Comparison of ENCODE assay signal across 8 mouse cellular contexts in genomic region chr2:91527147-91527486, GRCm38 (mm10). TPM values are rescaled to one million over a fixed set of nuclear protein-coding genes. Genes with fewer than 3 reads are reported as not detected.
DNase-seq lines count a peak whose midpoint lies in the region; ATAC-seq and TF ChIP-seq lines count a peak whose summit lies in the region.

No protein-coding gene starts in this region.

- peak overlapping the region; percentile 90 for H3K9ac ChIP-seq in heart, adult 2 months (ENCODE audit: low read depth, low read length)
- peak overlapping the region; percentile 87 for H3K9ac ChIP-seq in hindbrain, embryonic 15.5 days
- peak overlapping the region; percentile 99 for H3K9ac ChIP-seq in liver, postnatal 0 days (replicated peaks)

- WGBS in heart, adult 2 months: 0% methylated on average over 15 of the region's 15 CpGs
- WGBS in embryonic facial prominence, embryonic 10.5 days: under 1% methylated on average over 15 of the region's 15 CpGs
- 0% methylated on average over 14 of the region's 15 CpGs for WGBS in hindbrain, embryonic 15.5 days
- WGBS in liver, postnatal 0 days (ENCODE audit: insufficient replicate concordance): 0% methylated on average over 15 of the region's 15 CpGs

- peak overlapping the region; percentile 72 for H3K4me2 ChIP-seq in hindbrain, embryonic 15.5 days
- H3K4me2 ChIP-seq in liver, postnatal 0 days (ENCODE audit: low read depth, low read length): peak overlapping the region; percentile 70

- intact Hi-C loops in heart, adult 2 months (cut with DNase I): no loop called here

- TF ChIP-seq EP300 in heart, adult 2 months (IDR thresholded peaks at IDR 0.05; ENCODE audit: insufficient read depth, low read depth, low read length): no peak
- no peak for TF ChIP-seq EP300 in liver, postnatal 0 days (IDR thresholded peaks at IDR 0.05; ENCODE audit: low read depth)

- H3K9me3 ChIP-seq in embryonic facial prominence, embryonic 10.5 days: peaks cover 2% of the 10 kb centered on the region; the same call in 1 of the 2 replicates
- no peaks in the 10 kb centered on the region for H3K9me3 ChIP-seq in hindbrain, embryonic 15.5 days
- H3K9me3 ChIP-seq in liver, postnatal 0 days (ENCODE audit: low read length): no peaks in the 10 kb centered on the region

- no peaks in the 10 kb centered on the region for H3K27me3 ChIP-seq in heart, adult 2 months (ENCODE audit: control insufficient read depth, insufficient read depth, low read length)
- H3K27me3 ChIP-seq in testis, adult 2 months (ENCODE audit: control insufficient read depth, insufficient read depth, low read length): no peaks in the 10 kb centered on the region
- no peaks in the 10 kb centered on the region for H3K27me3 ChIP-seq in embryonic facial prominence, embryonic 10.5 days (replicated peaks; ENCODE audit: low read depth, poor library complexity, severe bottlenecking)
- H3K27me3 ChIP-seq in hindbrain, embryonic 15.5 days: no peaks in the 10 kb centered on the region
- no peaks in the 10 kb centered on the region for H3K27me3 ChIP-seq in liver, postnatal 0 days (ENCODE audit: insufficient read depth, low read length)

- H3K36me3 ChIP-seq in heart, adult 2 months (ENCODE audit: control insufficient read depth, insufficient read depth, low read length): no peaks in the 10 kb centered on the region
- no peaks in the 10 kb centered on the region; the same call in 1 of the 2 replicates for H3K36me3 ChIP-seq in testis, adult 2 months (ENCODE audit: control insufficient read depth, insufficient read depth, low read length)
- peaks cover 42% of the 10 kb centered on the region for H3K36me3 ChIP-seq in embryonic facial prominence, embryonic 10.5 days (replicated peaks)
- 0 out of 2 replicates have a peak, but pooled peaks cover 11% of the 10 kb centered on the region for H3K36me3 ChIP-seq in hindbrain, embryonic 15.5 days
- H3K36me3 ChIP-seq in liver, postnatal 0 days (replicated peaks; ENCODE audit: insufficient read depth, low read length): no peaks in the 10 kb centered on the region; the same call in 1 of the 2 replicates

- H3K79me2 ChIP-seq in heart, adult 2 months (replicated peaks; ENCODE audit: control insufficient read depth, insufficient read depth, low read length): peaks cover 6% of the 10 kb centered on the region

- no peak for DNase-seq in heart, adult 2 months
- no peak for DNase-seq in heart, adult 9 months (ENCODE audit: low spot score in 2 of 2)
- no peak for DNase-seq in testis, postnatal 10 days (ENCODE audit: low spot score)
- DNase-seq in embryonic facial prominence, embryonic 10.5 days (ENCODE audit: low spot score): no peak
- DNase-seq in liver, postnatal 0 days: no peak
- DNase-seq in B cell, adult 2 months: no peak

- ATAC-seq in hindbrain, embryonic 15.5 days (ENCODE audit: low FRiP score, low read depth): peak; percentile 69; the same call in 1 of the 2 replicates
- peak; percentile 55 for ATAC-seq in liver, postnatal 0 days

- peak overlapping the region; percentile 90 for H3K27ac ChIP-seq in heart, adult 2 months
- peak overlapping the region; percentile 82 for H3K27ac ChIP-seq in testis, adult 2 months (ENCODE audit: control insufficient read depth, insufficient read depth, low read depth, low read length)
- H3K27ac ChIP-seq in embryonic facial prominence, embryonic 10.5 days (replicated peaks): peak overlapping the region; percentile 100
- peak overlapping the region; percentile 86 for H3K27ac ChIP-seq in hindbrain, embryonic 15.5 days (replicated peaks)
- peak overlapping the region; percentile 91 for H3K27ac ChIP-seq in liver, postnatal 0 days (ENCODE audit: low read depth)

- peak overlapping the region; percentile 77 for H3K4me3 ChIP-seq in heart, adult 2 months
- peak overlapping the region; percentile 92 for H3K4me3 ChIP-seq in testis, adult 2 months (ENCODE audit: control insufficient read depth, low read depth, low read length)
- peak overlapping the region; percentile 92 for H3K4me3 ChIP-seq in embryonic facial prominence, embryonic 10.5 days
- H3K4me3 ChIP-seq in hindbrain, embryonic 15.5 days: peak overlapping the region; percentile 82
- peak overlapping the region; percentile 100 for H3K4me3 ChIP-seq in liver, postnatal 0 days (ENCODE audit: low read depth, low read length)

- H3K4me1 ChIP-seq in heart, adult 2 months (ENCODE audit: control insufficient read depth, insufficient read depth, low read length): peaks cover 2% of the 10 kb centered on the region; the same call in 1 of the 2 replicates
- H3K4me1 ChIP-seq in testis, adult 2 months (ENCODE audit: control insufficient read depth, insufficient read depth, low read length): no peaks in the 10 kb centered on the region; the same call in 1 of the 2 replicates
- peaks cover 5% of the 10 kb centered on the region for H3K4me1 ChIP-seq in embryonic facial prominence, embryonic 10.5 days
- H3K4me1 ChIP-seq in hindbrain, embryonic 15.5 days (replicated peaks): peaks cover 15% of the 10 kb centered on the region
- peaks cover 4% of the 10 kb centered on the region; the same call in 1 of the 2 replicates for H3K4me1 ChIP-seq in liver, postnatal 0 days (ENCODE audit: insufficient read depth)

- no peak for TF ChIP-seq CTCF in heart, adult 2 months (IDR thresholded peaks at IDR 0.05)
- no peak for TF ChIP-seq CTCF in testis, adult 2 months (IDR thresholded peaks at IDR 0.05; ENCODE audit: control insufficient read depth, insufficient read depth, insufficient replicate concordance, low read depth, low read length)
- no peak for TF ChIP-seq CTCF in liver, postnatal 0 days (IDR thresholded peaks at IDR 0.05; ENCODE audit: low read depth)

- no peak for TF ChIP-seq POLR2A in heart, adult 2 months (IDR thresholded peaks at IDR 0.05; ENCODE audit: insufficient read depth, low read depth, low read length)
- TF ChIP-seq POLR2A in testis, adult 2 months (IDR thresholded peaks at IDR 0.05; ENCODE audit: control insufficient read depth, low read depth, low read length): no peak

RNA-seq across cellular contexts. Expression of gene Ckap5, which starts 0.6 kb away (rescaled TPM):
- total RNA-seq in heart, adult 2 months (2021): 10 to 100 TPM; 47.1 to 52.2 TPM
- 7.4 and 16.9 TPM in 2 replicates for polyA plus RNA-seq in heart, adult 2 months (2012; rRNA removed)
- polyA plus RNA-seq in testis, adult 2 months (2012; rRNA removed): 26.4 and 36.3 TPM in 2 replicates
- 137 and 141 TPM in 2 replicates for polyA plus RNA-seq in embryonic facial prominence, embryonic 10.5 days (2016; fragmentation: Nextera tagmentation; extraction: Ambion mirVana)
- polyA plus RNA-seq in hindbrain, embryonic 15.5 days (2015; fragmentation: Nextera tagmentation; extraction: Ambion mirVana): 92.1 and 117 TPM in 2 replicates
- polyA plus RNA-seq in liver, postnatal 0 days (2015; fragmentation: Nextera tagmentation; extraction: Ambion mirVana): 18.0 and 22.1 TPM in 2 replicates
